Mouse (Mus musculus) small intestine, adult 2 months (tissue): ENCODE measurements at regions not wholly inside any gene's neighbourhood (a gene's known extent, or its start where the extent isn't known, plus 50 kb on each side); places are given as distances from the start of the nearest gene placed in this dataset.

Experiments used
- CTCF ChIP-seq: fragments of 200-500 bp; IDR thresholded peaks from 2 replicates; pipeline ENCODE4 v1.5.1; 2012; ENCODE audit warnings: low read depth, mild to moderate bottlenecking, control low read depth, inconsistent platforms, low read length, moderate library complexity, mixed read lengths; ENCODE audit not compliant: insufficient replicate concordance, insufficient read length; ENCODE audit errors: extremely low read depth
- POLR2A ChIP-seq: fragments of 200-500 bp; IDR thresholded peaks from 2 replicates; pipeline ENCODE4 v1.6.1; 2012; ENCODE audit warnings: low read depth, mild to moderate bottlenecking, control low read depth, inconsistent platforms, low read length, moderate library complexity

DNA sequence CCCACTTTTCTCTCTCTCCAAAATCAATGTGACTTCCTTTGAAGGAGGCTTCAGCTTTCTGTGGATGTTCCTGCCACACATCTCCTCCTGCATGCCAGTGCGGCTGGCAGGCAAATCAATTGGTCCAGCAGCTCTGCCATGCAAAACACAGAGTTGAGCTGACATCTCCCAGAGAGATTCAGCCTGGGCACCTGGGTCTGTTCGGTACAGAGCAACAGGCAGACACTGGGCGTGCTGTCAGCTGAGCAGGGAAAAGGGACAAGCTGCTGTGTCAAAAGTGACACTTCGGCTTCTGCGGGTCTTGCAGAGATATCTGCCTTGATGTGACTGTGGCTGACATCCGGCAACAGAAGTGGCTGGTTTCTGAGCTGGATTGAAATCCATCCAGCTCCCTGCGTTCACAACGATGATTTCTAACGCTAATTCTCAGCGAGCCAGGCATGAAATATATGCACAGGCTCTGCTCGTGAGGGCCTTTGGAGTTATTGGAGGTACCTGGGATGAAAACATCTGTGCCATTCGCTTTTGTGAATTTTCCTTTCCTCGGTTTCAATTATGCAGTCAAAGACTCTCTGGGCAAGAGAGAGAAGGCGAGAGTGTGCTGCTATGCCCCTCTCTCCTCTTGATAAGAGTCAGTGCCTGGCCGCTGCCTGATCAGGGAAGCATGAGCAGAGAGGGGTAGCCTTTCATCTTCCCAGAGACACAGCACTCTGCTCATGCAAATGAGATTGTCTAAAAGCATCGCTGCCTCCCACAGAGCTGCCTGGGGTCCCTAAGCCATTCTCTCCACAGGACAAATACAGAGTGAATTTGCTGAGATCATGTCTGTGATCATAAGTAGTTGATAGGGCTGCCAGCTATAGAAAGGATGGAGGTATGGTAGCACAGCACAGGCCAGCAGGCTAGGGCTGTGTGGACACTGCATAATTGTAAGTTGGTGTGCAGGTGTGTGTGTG lies 295.4 kb upstream of the Myt1l start:
- TF ChIP-seq CTCF (no peak), POLR2A (no peak)
